Mouse (Mus musculus): ENCODE measurements around the gene Ascc2.
A peak's percentile ranks its signal among the peaks of the same experiment; 100 is the strongest.

Gene Ascc2

GRCm38 (mm10) chr11:4720900-4721580 is 83.5 kb downstream of the Ascc2 start:
- no peak for DNase-seq (ENCODE audit: low spot score)

- no peak for DNase-seq (ENCODE audit: low spot score)
Observed at GRCm38 (mm10) chr11:4721728-4722127, 84.2 kb downstream of the Ascc2 start.

DNA sequence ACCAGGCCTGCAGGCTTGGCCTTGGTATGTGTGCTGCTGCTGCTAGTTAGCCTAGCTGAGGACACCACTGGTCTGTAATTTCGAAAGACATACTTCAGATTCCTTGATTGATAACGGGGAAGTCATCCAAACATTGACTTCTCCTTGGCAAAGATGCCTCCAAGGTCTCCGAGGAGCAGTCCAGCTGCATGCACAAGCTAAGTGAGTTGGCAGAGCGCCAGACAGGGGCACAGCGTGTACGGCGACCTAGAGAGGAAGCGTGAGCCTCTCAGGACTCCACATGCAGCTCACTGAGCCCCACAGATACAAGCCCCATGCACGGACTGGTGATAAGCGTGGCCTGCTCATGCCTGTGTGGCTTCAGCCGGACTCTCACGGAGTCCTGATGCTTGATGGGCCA is 92.1 kb downstream of the Ascc2 start:
- peak; percentile 32 for DNase-seq (ENCODE audit: low spot score)

DNA sequence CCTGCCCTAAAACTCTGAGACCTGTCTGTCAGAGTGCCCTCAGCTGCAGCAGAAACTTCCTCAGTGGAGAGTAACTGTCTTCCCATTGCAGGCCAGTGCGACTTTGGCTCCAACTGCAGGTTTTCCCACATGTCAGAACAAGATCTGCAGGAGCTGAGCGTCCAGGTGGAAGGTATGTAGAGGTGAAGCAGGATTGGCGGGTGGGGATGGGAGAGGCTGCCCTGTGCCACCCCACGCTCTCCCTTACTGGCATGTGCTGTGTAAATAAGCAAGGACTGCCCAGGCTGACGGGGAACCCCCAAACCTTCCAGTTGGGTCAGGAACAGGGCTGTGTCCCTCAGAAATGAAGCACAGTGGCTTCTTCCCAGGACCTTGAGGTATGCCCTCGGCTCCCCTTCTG is 92.5 kb downstream of the Ascc2 start:
- no peak for DNase-seq (ENCODE audit: low spot score)

DNA sequence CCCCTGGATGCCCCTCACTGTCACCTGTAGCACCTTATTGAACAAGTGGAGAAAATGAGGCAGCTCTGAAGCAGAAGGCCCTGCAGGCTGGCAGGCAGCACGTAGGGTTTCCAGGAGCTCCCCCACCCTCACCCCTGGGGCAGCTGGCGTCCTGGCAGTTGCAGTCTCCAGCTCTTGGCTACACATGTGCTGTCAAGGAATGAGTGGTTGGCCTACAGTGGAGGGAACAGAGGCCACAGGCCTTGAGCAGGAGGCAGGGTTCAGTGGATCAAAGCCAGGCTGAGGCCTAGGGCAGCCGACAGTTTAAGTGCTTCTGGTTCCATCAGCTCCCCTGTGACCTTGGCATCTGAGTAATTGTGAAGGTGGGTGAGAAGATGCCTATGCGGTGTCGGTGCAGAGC is 93.4 kb downstream of the Ascc2 start:
- no peak for DNase-seq (ENCODE audit: low spot score)

GRCm38 (mm10) chr11:4731781-4732180 is 94.2 kb downstream of the Ascc2 start:
- no peak for DNase-seq (ENCODE audit: low spot score)

DNA sequence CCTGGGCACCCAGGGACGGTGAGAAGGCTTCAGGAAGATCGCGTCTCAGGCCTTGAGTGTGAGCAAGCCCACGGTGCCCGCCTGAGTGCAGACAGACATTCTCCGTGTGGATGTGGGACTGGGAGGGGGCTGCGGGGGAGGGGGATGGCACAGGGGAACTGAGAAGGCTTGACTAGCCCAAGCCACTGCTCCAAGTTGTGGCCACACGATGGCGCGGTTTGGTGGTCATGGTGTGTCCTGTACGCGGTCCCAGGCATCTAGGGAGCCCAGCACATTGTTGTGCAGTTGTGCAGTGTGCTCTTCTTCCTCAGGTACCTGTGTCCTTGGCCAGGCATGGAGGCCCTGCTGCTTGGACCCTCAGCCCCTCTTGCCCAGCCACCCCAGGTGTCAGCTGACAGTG is 96.6 kb downstream of the Ascc2 start:
- DNase-seq (ENCODE audit: low spot score): no peak

All from ovary, postnatal 14 days (tissue).